Mouse (Mus musculus) heart, adult 2 months (tissue): ENCODE measurements around the gene Sarm1. TPM values are rescaled to one million over a fixed set of nuclear protein-coding genes. Genes with fewer than 3 reads are reported as not detected.

Experiments used
- DNase-seq, 2 experiments: peaks; one replicate each; pipeline ENCODE4 v3.0.0; 2021
- H3K27ac ChIP-seq: fragments of 200-600 bp; 2 replicates; pipeline ENCODE4 v1.8.1; 2022
- H3K27me3 ChIP-seq: fragments of 200-500 bp; 2 replicates; pipeline ENCODE4 v1.6.1; 2012; ENCODE audit warnings: mild to moderate bottlenecking, low read length, inconsistent platforms, mixed read lengths; ENCODE audit not compliant: control insufficient read depth, insufficient read depth
- H3K36me3 ChIP-seq: fragments of 200-500 bp; 2 replicates; pipeline ENCODE4 v1.6.1; 2012; ENCODE audit warnings: low read length, inconsistent platforms; ENCODE audit not compliant: control insufficient read depth, insufficient read depth
- H3K4me1 ChIP-seq: fragments of 200-500 bp; 2 replicates; pipeline ENCODE4 v1.6.1; 2011; ENCODE audit warnings: low read length; ENCODE audit not compliant: control insufficient read depth, insufficient read depth
- H3K4me3 ChIP-seq: fragments of 200-600 bp; 2 replicates; pipeline ENCODE4 v1.8.1; 2022
- H3K79me2 ChIP-seq: fragments of 200-500 bp; replicated peaks from 2 replicates; pipeline ENCODE4 v1.6.1; 2012; ENCODE audit warnings: mild to moderate bottlenecking, inconsistent platforms, low read length, moderate library complexity, mixed read lengths; ENCODE audit not compliant: control insufficient read depth, insufficient read depth
- H3K9ac ChIP-seq: fragments of 200-500 bp; 2 replicates; pipeline ENCODE4 v1.6.1; 2012; ENCODE audit warnings: low read depth, mild to moderate bottlenecking, control low read depth, inconsistent platforms, low read length, mixed read lengths
- CTCF ChIP-seq: fragments of 200-600 bp; IDR thresholded peaks from 2 replicates; pipeline ENCODE4 v1.8.1; 2022; ENCODE audit warnings: antibody characterized with exemption, mild to moderate bottlenecking, moderate library complexity
- EP300 ChIP-seq: fragments of 200-500 bp; IDR thresholded peaks from 2 replicates; pipeline ENCODE4 v1.6.1; 2011; ENCODE audit warnings: low read depth, low read length, control low read depth; ENCODE audit not compliant: insufficient read depth
- POLR2A ChIP-seq: fragments of 200-500 bp; IDR thresholded peaks from 2 replicates; pipeline ENCODE4 v1.6.1; 2011; ENCODE audit warnings: mild to moderate bottlenecking, low read depth, low read length, control low read depth; ENCODE audit not compliant: insufficient read depth
- WGBS: fragments of 180-500 bp; shearing (Covaris S2); methylation state at CpG from one replicate; pipeline ENCODE4 v1.1.7; 2018; 5-methylcytosine and 5-hydroxymethylcytosine counted together
- intact Hi-C: fragments of 180-260 bp; cut with DNase I; formaldehyde crosslinking; loops from one replicate; pipeline ENCODE4 v1.15.1; 2025
- polyA plus RNA-seq: library from polyadenylated mRNA; depleted of rRNA; stranded (reverse); fragments of >200 nt; gene quantifications from 2 replicates; pipeline ENCODE4 v1.2.3, GENCODE M21; 2012
- total RNA-seq, 2 experiments: library from RNA; stranded (reverse); gene quantifications; 2 replicates each; pipeline ENCODE4 v1.2.3; 2021

Sarm1 gene
- total and polyA plus RNA-seq, 3 experiments = 0.23 to 0.52 (median 0.45) TPM

GRCm38 (mm10) chr11:78528714-78529113 lies 31.2 kb upstream of the Sarm1 start:
- H3K79me2 ChIP-seq = peaks cover 6% of the 10 kb centered on the region; the same call in 1 of the 2 replicates
- H3K27ac ChIP-seq = no peak overlapping the region
- H3K27me3 ChIP-seq = no peaks in the 10 kb centered on the region
- no peak for TF ChIP-seq CTCF
- no peak for TF ChIP-seq EP300
- no peak for TF ChIP-seq POLR2A
- no peak for DNase-seq
- H3K4me1 ChIP-seq = peaks cover 7% of the 10 kb centered on the region
- WGBS = 90% methylated on average over 9 of the region's 9 CpGs
- no peak overlapping the region for H3K9ac ChIP-seq
- peaks cover 12% of the 10 kb centered on the region for H3K36me3 ChIP-seq
- no peak overlapping the region for H3K4me3 ChIP-seq
- intact Hi-C loops = no loop called here

GRCm38 (mm10) chr11:78524838-78525237 lies 27.3 kb upstream of the Sarm1 start:
- H3K4me1 ChIP-seq = peaks cover 6% of the 10 kb centered on the region
- H3K36me3 ChIP-seq = peaks cover 21% of the 10 kb centered on the region
- 67% methylated on average over 2 of the region's 2 CpGs for WGBS
- TF ChIP-seq EP300 = no peak
- TF ChIP-seq POLR2A = no peak
- TF ChIP-seq CTCF = no peak
- no peak for DNase-seq
- peaks cover under 1% of the 10 kb centered on the region; the same call in 1 of the 2 replicates for H3K79me2 ChIP-seq
- H3K9ac ChIP-seq = no peak overlapping the region
- H3K27me3 ChIP-seq = no peaks in the 10 kb centered on the region
- no peak overlapping the region for H3K27ac ChIP-seq
- intact Hi-C loops = no loop called here
- no peak overlapping the region for H3K4me3 ChIP-seq

- H3K27me3 ChIP-seq = no peaks in the 10 kb centered on the region
- peak overlapping the region; percentile 31 for H3K27ac ChIP-seq
- 45% methylated on average over 9 of the region's 9 CpGs for WGBS
- no peak overlapping the region for H3K4me3 ChIP-seq
- DNase-seq = no peak
- H3K36me3 ChIP-seq = peaks cover 21% of the 10 kb centered on the region
- H3K4me1 ChIP-seq = peaks cover 5% of the 10 kb centered on the region
- intact Hi-C loops = loop anchor here (2.0 kb wide), 1 partner anchor 27 kb away; the partner anchor contains the start of gene Tmem97
- no peak for TF ChIP-seq POLR2A
- TF ChIP-seq EP300 = no peak
- no peak for TF ChIP-seq CTCF
- no peak overlapping the region for H3K9ac ChIP-seq
- no peaks in the 10 kb centered on the region for H3K79me2 ChIP-seq
These were observed 25.8 kb upstream of the Sarm1 start for GRCm38 (mm10) chr11:78523241-78523955.

- peak; percentile 34 to 41 for DNase-seq
- Histone ChIP-seq H3K4me1 (peaks cover 5% of the 10 kb centered on the region), H3K9ac (no peak overlapping the region), H3K79me2 (no peaks in the 10 kb centered on the region), H3K4me3 (no peak overlapping the region), H3K36me3 (peaks cover 21% of the 10 kb centered on the region), H3K27ac (peak overlapping the region; percentile 55), H3K27me3 (no peaks in the 10 kb centered on the region)
- peak; percentile 72 for TF ChIP-seq CTCF
- 0 out of 2 replicates have a peak, but pooled peaks have one; percentile 7 for TF ChIP-seq POLR2A
- no peak for TF ChIP-seq EP300
- intact Hi-C loops = loop anchor here (2.0 kb wide), 1 partner anchor 28 kb away; the partner anchor contains the start of gene Tmem97
- WGBS = 97% methylated on average over 1 of the region's 1 CpGs
These were observed 25.0 kb upstream of the Sarm1 start for GRCm38 (mm10) chr11:78522481-78522997.

GRCm38 (mm10) chr11:78521880-78522279 lies 24.3 kb upstream of the Sarm1 start:
- intact Hi-C loops = loop anchor here (2.0 kb wide), 1 partner anchor 29 kb away; the partner anchor contains the start of gene Tmem97
- H3K27ac ChIP-seq = peak overlapping the region; percentile 33
- 59% methylated on average over 3 of the region's 3 CpGs for WGBS
- no peak overlapping the region for H3K9ac ChIP-seq
- no peaks in the 10 kb centered on the region for H3K79me2 ChIP-seq
- no peak overlapping the region for H3K4me3 ChIP-seq
- TF ChIP-seq POLR2A (no peak), CTCF (no peak), EP300 (no peak)
- H3K36me3 ChIP-seq = peaks cover 21% of the 10 kb centered on the region
- H3K27me3 ChIP-seq = no peaks in the 10 kb centered on the region
- peaks cover 5% of the 10 kb centered on the region for H3K4me1 ChIP-seq
- DNase-seq = no peak

- WGBS = 75% methylated on average over 10 of the region's 10 CpGs
- Histone ChIP-seq H3K79me2 (no peaks in the 10 kb centered on the region), H3K4me3 (no peak overlapping the region), H3K9ac (no peak overlapping the region), H3K4me1 (peaks cover 5% of the 10 kb centered on the region), H3K27ac (no peak overlapping the region), H3K27me3 (no peaks in the 10 kb centered on the region), H3K36me3 (peaks cover 18% of the 10 kb centered on the region)
- intact Hi-C loops = no loop called here
- no peak for DNase-seq
- TF ChIP-seq POLR2A (0 out of 2 replicates have a peak, but pooled peaks have one; percentile 6), CTCF (no peak)
These were observed 21.4 kb upstream of the Sarm1 start for GRCm38 (mm10) chr11:78518931-78519330.
